17 mouse cellular contexts compared by ENCODE assay signal in the genomic region with DNA sequence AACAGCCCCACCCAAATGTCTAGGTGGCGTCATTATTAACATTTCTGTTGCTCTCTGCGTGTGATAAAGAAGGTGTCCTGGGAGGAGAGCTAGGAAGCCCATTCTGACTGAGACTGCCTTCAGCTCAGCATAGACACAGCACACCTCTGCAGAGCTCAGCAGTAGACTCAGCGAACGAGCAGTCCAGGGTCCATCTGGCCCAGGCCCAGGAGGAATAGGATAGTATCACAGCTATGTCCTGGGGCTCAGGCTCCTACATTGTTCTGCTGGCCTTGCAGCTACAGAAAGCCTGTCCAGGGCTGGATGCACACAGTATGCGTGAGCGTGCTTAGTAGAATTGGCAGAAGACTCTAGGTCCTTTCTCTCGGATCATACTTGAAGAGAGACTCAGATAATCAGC.
"Had no signal": no experiment of that assay in that cellular context is flagged by ENCODE, and none has a peak within 500 bp of the region (broad histone marks: within the 10 kb centered on the region; RNA-seq: fewer than 3 reads in every experiment).

No protein-coding gene starts in this region.

- H3K9me3 ChIP-seq: liver, embryonic 13.5 days; megakaryocyte, embryonic 14.5 days; midbrain, embryonic 10.5 days; midbrain, embryonic 13.5 days; neural tube, embryonic 13.5 days; stomach, embryonic 15.5 days had no signal

- H3K9ac ChIP-seq: liver, embryonic 13.5 days; midbrain, embryonic 13.5 days; neural tube, embryonic 13.5 days; stomach, embryonic 15.5 days had no signal

- H3K36me3 ChIP-seq: liver, embryonic 13.5 days; midbrain, embryonic 10.5 days; midbrain, embryonic 13.5 days; neural tube, embryonic 13.5 days; stomach, embryonic 15.5 days had no signal

- H3K4me3 ChIP-seq: left cerebral cortex, adult 2 months; liver, embryonic 13.5 days; megakaryocyte, embryonic 14.5 days; midbrain, embryonic 10.5 days; midbrain, embryonic 13.5 days; myocyte; neural tube, embryonic 13.5 days; stomach, embryonic 15.5 days had no signal

- H3K4me1 ChIP-seq: liver, embryonic 13.5 days; midbrain, embryonic 13.5 days; neural tube, embryonic 13.5 days; stomach, embryonic 15.5 days had no signal

- ATAC-seq: intestine, postnatal 0 days; midbrain, embryonic 13.5 days; midbrain, embryonic 16.5 days had no signal

- H3K4me2 ChIP-seq: liver, embryonic 13.5 days; midbrain, embryonic 13.5 days; neural tube, embryonic 13.5 days; stomach, embryonic 15.5 days had no signal

- DNase-seq: layer of hippocampus, postnatal 36 days; liver, embryonic 13.5 days; lung, adult 2 months; retina, postnatal 1 day; right cerebral cortex, postnatal 25 days; spleen, adult 18-20 months; thymus, postnatal 25 days had no signal

- H3K27ac ChIP-seq: left cerebral cortex, adult 2 months; liver, embryonic 13.5 days; macrophage; midbrain, embryonic 10.5 days; midbrain, embryonic 13.5 days; neural tube, embryonic 13.5 days; stomach, embryonic 15.5 days had no signal

- H3K27me3 ChIP-seq: liver, embryonic 13.5 days; midbrain, embryonic 13.5 days; neural tube, embryonic 13.5 days; stomach, embryonic 15.5 days had no signal
